Mouse (Mus musculus): Measurements from ENCODE around the gene Twsg1.
"Not testable (repeated sequence)": the region's sequence is repeated elsewhere in the genome, so short reads cannot be mapped to it uniquely, and the experiment has no call there.

The Twsg1 gene

GRCm38 (mm10) chr17:65950622-65951404 is at the start of gene Twsg1:
Twsg1 (minus strand) TSS chr17:65951226.
- DNase-seq: peak; percentile 92

DNA sequence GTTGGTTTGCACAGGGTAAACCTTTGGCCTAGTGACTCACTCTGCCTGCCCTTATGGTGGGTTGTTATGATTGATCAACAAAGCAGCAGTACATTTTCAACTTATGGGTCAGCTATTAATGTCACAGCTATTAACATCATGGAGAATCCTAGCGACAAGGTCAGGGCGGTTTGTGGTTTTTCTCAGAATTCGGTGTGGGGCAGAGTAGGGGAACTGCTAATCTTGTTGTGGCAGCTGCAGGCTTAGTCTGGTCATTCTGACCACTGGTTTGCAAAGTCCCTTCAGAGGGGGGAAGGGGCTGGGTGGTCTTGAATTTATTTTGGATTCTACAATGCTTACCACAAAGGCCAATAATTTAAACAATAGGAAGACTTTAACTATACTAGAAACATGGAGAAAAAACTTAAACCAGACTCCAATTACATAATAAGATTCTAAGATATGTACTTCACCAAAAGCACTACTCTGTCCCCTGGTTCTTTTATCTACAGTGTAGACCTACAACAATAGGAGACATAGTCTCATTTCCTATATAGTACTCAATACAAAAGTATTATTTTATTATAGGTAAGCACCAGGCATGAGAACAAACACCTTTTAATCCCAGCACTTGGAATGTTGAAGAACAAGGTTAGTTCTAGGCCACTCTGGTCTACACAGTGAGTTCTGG is 37.3 kb upstream of the Twsg1 start:
- no peak for DNase-seq

GRCm38 (mm10) chr17:65976720-65977119 is 25.7 kb upstream of the Twsg1 start:
- DNase-seq: not testable (repeated sequence)

GRCm38 (mm10) chr17:65967751-65968150 is 16.7 kb upstream of the Twsg1 start:
- DNase-seq: no peak

- DNase-seq: no peak
These were observed 11.2 kb upstream of the Twsg1 start for GRCm38 (mm10) chr17:65962263-65962662.

- no peak for DNase-seq
These were observed 10.6 kb upstream of the Twsg1 start for GRCm38 (mm10) chr17:65961606-65962136.

DNA sequence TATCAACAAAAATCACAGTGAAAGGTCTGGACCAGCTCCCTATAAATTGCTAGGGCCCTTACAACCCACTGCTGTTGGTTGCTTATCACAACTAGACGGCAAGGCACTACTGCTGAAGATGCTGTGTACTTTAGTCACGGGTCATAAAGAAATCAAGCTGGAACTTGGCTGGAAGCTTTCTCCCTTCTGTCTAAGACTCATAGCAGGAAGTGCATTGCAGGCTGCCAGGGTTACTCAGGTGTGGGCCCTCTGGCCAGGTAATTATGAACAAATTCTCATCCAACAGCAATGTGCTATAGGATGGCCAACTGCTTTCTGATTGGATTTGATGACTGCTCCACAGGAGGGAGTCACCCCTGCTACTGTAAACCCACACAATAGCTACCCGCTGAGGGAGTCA is 8.0 kb upstream of the Twsg1 start:
- no peak for DNase-seq

DNA sequence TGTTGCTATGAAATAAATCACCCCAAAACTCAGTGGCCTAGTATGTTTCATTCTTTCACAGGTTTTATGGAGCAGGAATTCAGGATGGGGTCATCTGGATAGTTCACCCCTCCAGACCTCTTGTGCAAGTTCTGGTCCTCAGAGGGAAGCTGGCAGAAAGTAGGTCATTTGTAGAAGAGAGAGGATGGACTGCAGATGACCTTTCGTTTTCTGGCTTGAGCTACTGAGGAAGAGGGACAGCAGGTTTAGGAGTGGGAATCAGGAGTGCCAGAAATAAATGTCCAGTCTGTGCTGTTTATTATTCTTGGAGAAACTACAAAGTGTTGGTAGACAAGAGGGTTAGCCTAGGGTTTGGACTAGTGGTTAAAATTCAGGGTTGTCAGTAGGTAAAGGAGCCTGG is 7.3 kb upstream of the Twsg1 start:
- DNase-seq: no peak

- DNase-seq: no peak
These were observed 6.8 kb upstream of the Twsg1 start for GRCm38 (mm10) chr17:65957782-65958325.

DNA sequence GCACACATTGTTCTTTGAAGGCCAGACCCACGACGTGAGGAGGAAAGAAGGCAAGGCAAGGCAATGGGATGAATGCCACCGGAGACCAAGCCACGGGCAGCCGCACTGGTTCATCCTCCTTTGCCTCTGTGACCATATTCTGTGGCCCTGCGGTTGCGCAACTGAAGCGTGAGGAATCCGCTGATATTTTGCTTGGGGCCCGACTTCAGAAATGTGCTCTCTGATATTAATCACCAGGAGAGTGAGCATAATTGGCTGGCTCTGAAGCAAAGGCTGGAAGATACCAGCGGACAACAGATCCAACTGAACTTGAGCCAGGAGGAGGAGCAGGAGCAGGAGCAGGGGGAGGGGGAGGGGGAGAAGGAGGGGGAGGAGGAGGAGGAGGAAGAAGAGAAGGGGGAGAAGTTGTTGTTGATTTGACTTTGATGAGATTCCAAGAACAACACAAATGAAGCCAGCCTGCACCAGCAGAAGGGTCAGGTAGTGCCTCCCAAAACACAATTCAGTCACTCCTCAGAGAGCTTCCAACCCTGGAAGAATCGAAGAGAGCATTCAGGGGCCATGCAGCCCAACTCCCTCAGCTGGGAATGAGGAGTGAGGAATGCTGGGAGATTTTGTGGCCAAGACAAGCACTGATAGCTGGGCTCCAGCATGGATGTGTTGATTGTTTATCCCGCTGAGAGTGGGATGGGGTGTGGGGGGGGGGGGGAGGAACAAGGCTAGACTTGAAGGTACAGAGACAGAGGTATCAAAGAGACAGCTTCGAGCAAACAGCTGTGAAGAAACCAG is 6.2 kb upstream of the Twsg1 start:
- DNase-seq: peak; percentile 21

DNA sequence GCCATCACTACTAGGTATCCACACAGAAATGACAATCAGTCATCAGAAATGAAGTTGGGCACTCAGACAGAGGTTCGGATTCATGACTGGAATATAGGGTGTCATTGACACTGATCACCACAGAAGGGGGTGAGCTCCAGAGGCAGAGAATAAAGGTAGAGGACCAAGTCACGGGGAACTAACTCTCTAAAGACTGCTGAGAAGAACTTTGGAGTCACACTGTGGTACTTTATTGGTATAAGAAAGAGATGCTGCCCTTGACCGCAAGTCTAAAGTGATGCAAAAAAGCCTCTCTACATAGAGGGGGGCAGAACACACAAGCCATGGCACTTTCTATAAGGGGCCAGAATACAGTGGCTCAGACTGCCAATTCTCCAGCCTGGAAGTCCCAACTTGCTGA is 5.1 kb upstream of the Twsg1 start:
- DNase-seq: no peak

DNA sequence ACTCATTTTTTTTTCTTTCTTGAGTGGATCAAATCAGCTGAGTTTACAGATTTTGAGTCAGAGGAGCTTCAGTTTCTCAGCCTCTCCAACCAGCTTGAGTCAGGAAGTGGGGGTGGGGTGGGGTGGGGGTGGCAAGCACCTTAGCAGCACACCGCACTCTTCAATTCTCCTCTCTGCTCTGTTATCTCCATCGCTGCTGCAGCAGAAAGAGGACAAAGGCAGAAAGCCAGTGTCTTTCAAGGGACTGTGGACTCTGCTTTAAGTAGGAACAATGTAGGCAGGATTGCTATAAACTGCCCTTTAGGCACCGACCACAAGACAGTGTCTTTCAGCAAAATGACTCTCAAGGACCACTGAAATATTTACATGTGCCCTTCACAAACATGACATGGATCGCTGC is 2.9 kb upstream of the Twsg1 start:
- DNase-seq: no peak

GRCm38 (mm10) chr17:65952083-65952482 is 1.1 kb upstream of the Twsg1 start:
- DNase-seq: peak; percentile 61

DNA sequence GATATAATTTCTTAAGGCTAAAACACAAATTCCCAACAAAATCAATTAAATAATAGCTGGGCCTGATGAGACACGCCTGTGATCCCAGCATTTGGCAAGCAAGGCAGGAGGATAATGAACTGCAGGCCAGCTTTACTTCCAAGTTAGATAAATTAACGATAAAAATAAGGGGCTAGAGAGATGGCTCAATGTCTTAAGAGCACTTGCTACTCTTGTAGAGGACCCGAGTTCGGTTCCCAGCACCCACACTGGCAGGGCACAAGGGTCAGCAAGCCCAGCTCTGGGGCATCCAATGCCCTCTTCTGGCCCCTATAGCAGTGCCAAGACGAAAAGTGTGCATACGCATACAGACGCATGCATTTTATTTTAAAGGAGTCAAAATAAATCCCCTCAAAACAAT is 843 bp downstream of the Twsg1 start:
- peak; percentile 16 for DNase-seq

GRCm38 (mm10) chr17:65947307-65947706 is 3.7 kb downstream of the Twsg1 start:
- DNase-seq: no peak

GRCm38 (mm10) chr17:65945420-65945819 is 5.6 kb downstream of the Twsg1 start:
- no peak for DNase-seq

- no peak for DNase-seq
These were observed 8.6 kb downstream of the Twsg1 start for GRCm38 (mm10) chr17:65942394-65942793.

GRCm38 (mm10) chr17:65941275-65941674 is 9.8 kb downstream of the Twsg1 start:
- DNase-seq: no peak

DNA sequence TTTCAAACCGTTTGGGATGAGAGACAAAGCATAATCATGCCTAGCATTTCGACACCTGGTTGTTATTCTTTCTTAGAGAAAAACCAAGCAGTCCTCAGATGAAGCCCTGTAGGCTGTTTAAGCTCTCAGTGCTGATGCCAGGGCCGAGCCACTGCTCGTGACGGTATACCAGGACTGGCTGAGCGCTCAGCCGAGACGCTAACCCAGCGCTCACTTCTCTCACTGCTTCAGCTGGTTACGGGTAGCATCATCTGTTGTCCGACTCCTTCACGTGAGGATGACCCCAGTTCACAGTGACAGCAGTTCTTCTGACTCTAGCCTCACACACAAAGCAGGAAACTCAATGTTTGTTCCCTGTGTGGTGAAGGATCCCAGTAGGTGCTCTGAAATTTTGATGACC is 10.8 kb downstream of the Twsg1 start:
- no peak for DNase-seq

DNA sequence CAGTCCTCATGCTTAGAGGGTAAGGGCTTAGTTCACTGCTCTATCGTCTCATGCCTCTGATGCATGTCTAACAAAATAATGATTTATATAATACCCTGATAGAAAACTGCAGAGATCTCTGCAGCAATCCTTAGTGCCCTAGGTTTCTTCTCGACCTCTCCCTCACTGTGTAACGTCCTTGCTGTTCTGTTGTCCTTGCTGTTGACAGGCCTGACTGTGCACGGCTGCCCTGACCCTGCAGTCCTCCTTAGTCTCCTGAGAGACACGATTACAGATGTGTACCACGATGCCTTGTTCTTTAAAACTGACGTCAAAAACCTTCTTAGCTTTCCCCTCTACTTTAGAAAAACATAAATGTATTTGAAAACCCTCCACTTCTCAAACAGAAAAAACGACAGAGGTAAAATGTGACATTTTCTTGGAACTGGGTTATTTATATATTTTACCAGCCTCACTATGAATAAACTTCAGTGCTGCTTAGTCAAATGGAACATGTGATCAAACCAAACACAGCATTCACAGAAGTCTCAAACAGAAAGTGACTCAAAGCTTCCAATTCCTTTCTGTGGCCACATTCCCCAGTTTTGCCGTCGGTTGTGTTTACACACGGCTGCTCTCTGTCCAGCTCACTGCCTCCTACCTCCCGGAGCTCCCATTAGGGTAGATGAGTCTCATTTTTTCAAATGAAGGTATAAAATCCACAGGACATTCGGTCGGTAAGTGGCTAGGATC is 11.4 kb downstream of the Twsg1 start:
- DNase-seq: no peak

DNA sequence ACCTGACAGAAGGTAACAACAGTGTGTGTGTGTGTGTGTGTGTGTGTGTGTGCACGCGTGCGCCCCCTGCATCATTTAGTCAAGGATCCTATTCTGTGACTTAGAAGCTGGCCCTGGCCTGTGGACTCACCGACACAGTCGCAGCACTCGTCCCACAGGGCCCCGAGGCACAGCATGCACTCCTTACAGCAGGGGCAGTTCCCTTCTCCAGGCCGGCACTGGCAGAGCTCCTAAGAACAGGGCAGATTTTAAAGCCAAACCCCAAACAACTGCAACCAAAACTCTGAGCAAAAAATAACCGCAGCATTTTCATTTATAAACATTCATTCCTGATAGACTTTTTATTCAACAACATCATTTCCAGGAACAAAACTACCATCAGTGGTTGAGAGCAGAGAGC is 13.4 kb downstream of the Twsg1 start:
- DNase-seq: no peak

DNA sequence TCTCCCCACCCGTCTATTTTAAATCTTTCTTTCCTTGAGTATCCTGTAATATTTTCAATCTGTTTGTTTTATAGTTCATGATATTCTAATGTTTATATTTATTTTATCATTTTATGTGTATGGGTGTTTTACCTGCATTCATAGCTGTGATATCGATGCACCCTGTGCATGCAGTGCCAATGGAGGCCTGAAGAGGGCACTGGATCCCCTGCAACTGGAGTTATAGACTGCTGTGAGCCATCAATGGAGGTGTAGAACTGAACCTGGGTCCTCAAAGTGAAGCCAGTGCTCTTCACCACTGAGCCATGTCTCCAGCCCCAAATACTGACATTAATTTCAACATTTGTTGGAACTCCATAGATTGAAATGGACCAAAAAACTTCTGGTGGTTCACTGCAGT is 17.3 kb downstream of the Twsg1 start:
- no peak for DNase-seq
